9 mouse cellular contexts compared by ENCODE assay signal in genomic region chr10:80848571-80848970, GRCm38 (mm10). TPM values are rescaled to one million over a fixed set of nuclear protein-coding genes. Genes with fewer than 3 reads are reported as not detected.
A peak's percentile ranks its signal among the peaks of the same experiment; 100 is the strongest.
DNase-seq lines count a peak whose midpoint lies in the region; ATAC-seq and TF ChIP-seq lines count a peak whose summit lies in the region.
"Had no signal": no experiment of that assay in that cellular context is flagged by ENCODE, and none has a peak within 500 bp of the region (broad histone marks: within the 10 kb centered on the region; RNA-seq: fewer than 3 reads in every experiment).

No protein-coding gene starts in this region.

- 1% methylated on average over 10 of the region's 10 CpGs for WGBS in thymus, adult 2 months

- TF ChIP-seq POLR2A in thymus, adult 2 months (IDR thresholded peaks at IDR 0.05; ENCODE audit: control insufficient read depth, extremely low read depth, insufficient read depth, low read length, poor library complexity) = no peak

- no peak for TF ChIP-seq CTCF in thymus, adult 2 months (IDR thresholded peaks at IDR 0.05; ENCODE audit: borderline replicate concordance, control insufficient read depth, extremely low read depth, insufficient read depth, low read length, poor library complexity)

- no peak overlapping the region for H3K27ac ChIP-seq in thymus, adult 2 months (ENCODE audit: control insufficient read depth, insufficient read depth, low read length)

- peaks cover 17% of the 10 kb centered on the region; the same call in 1 of the 2 replicates for H3K4me1 ChIP-seq in thymus, adult 2 months (replicated peaks; ENCODE audit: control insufficient read depth, insufficient read depth, low read length)

- H3K4me3 ChIP-seq in thymus, adult 2 months (ENCODE audit: control insufficient read depth, insufficient read depth, low read length) = no peak overlapping the region

- peaks cover 2% of the 10 kb centered on the region; the same call in 1 of the 2 replicates for H3K27me3 ChIP-seq in thymus, adult 2 months (ENCODE audit: control insufficient read depth, insufficient read depth, low read length)

- no peaks in the 10 kb centered on the region for H3K36me3 ChIP-seq in thymus, adult 2 months (ENCODE audit: control insufficient read depth, insufficient read depth, low read length)

- intact Hi-C loops in heart, postnatal 25 days (cut with DNase I) = no loop called here

- peak; percentile 93 for DNase-seq in heart, adult 11 months
- DNase-seq in heart, postnatal 25 days (ENCODE audit: low spot score) = no peak
- DNase-seq in kidney, adult 8-10 months = peak; percentile 49 to 58
- peak; percentile 55 for DNase-seq in lung, postnatal 14 days
- DNase-seq in thymus, adult 2 months = peak; percentile 69
- no peak for DNase-seq in cerebellum, adult 9-11 months
- no peak for DNase-seq in layer of hippocampus, adult 9-11 months

- peak; percentile 85 for ATAC-seq in common myeloid progenitor, adult 5-6 weeks (replicated peaks; ENCODE audit: low read depth, poor library complexity, severe bottlenecking)

RNA-seq across cellular contexts. Expression of gene Lingo3, which starts 4.7 kb away (rescaled TPM):
- total RNA-seq in heart, postnatal 25 days (2021) = 10 to 100 TPM in 1 of 2 experiments, 1 to 10 TPM in 1; 6.3 to 10.6 TPM
- 0.05 TPM in 1 of 2 replicates, not detected in the other for total RNA-seq in common myeloid progenitor, adult 5-6 weeks (2017)
- polyA plus RNA-seq in thymus, adult 2 months (2012; rRNA removed) = 0.10 and 1.0 TPM in 2 replicates

RNA-seq across cellular contexts. Expression of gene Lsm7, which starts 6.4 kb away (rescaled TPM):
- total RNA-seq in heart, postnatal 25 days (2021) = 10 to 100 TPM; 20.9 to 31.6 TPM
- 398 and 403 TPM in 2 replicates for total RNA-seq in common myeloid progenitor, adult 5-6 weeks (2017)
- polyA plus RNA-seq in thymus, adult 2 months (2012; rRNA removed) = 187 and 242 TPM in 2 replicates

RNA-seq across cellular contexts. Expression of gene Sppl2b, which starts 6.5 kb away (rescaled TPM):
- total RNA-seq in heart, postnatal 25 days (2021) = 10 to 100 TPM; 22.4 to 23.6 TPM
- total RNA-seq in common myeloid progenitor, adult 5-6 weeks (2017) = 29.8 and 37.1 TPM in 2 replicates
- polyA plus RNA-seq in thymus, adult 2 months (2012; rRNA removed) = 153 and 167 TPM in 2 replicates

RNA-seq across cellular contexts. Expression of gene Oaz1, which starts 22.1 kb away (rescaled TPM):
- 100 to 1,000 TPM; 883 to 894 TPM for total RNA-seq in heart, postnatal 25 days (2021)
- total RNA-seq in common myeloid progenitor, adult 5-6 weeks (2017) = 288 TPM in 2 replicates
- 1,706 and 1,988 TPM in 2 replicates for polyA plus RNA-seq in thymus, adult 2 months (2012; rRNA removed)

RNA-seq across cellular contexts. Expression of gene Tmprss9, which starts 23.1 kb away (rescaled TPM):
- not detected for total RNA-seq in heart, postnatal 25 days (2021)
- not detected in 2 replicates for total RNA-seq in common myeloid progenitor, adult 5-6 weeks (2017)
- polyA plus RNA-seq in thymus, adult 2 months (2012; rRNA removed) = 0.23 and 0.28 TPM in 2 replicates
- total RNA-seq: heart, postnatal 10 days had no signal

Comparison
In these comparisons a context has a peak if more than half of its experiments do, and no peak if none do; other contexts are left out.
1. DNase-seq: peak in heart, adult 11 months (single experiment), kidney, adult 8-10 months (2 of 2), lung, postnatal 14 days (single experiment) and thymus, adult 2 months (single experiment); none in heart, postnatal 25 days (single experiment), cerebellum, adult 9-11 months (single experiment) and layer of hippocampus, adult 9-11 months (single experiment).
2. RNA of gene Lsm7, which starts 6.4 kb away (total RNA-seq): 398 to 403 TPM in common myeloid progenitor, adult 5-6 weeks; 20.9 to 31.6 TPM in heart, postnatal 25 days; every median in the first group is over 10 times any median in the second.